Mouse (Mus musculus) B cell, adult 2 months (primary cell): Measurements from ENCODE around the gene Noc3l.

Source experiments
- DNase-seq, 2 experiments: peaks; one replicate each; pipeline ENCODE4 v3.0.0; 2022

Noc3l gene

DNA sequence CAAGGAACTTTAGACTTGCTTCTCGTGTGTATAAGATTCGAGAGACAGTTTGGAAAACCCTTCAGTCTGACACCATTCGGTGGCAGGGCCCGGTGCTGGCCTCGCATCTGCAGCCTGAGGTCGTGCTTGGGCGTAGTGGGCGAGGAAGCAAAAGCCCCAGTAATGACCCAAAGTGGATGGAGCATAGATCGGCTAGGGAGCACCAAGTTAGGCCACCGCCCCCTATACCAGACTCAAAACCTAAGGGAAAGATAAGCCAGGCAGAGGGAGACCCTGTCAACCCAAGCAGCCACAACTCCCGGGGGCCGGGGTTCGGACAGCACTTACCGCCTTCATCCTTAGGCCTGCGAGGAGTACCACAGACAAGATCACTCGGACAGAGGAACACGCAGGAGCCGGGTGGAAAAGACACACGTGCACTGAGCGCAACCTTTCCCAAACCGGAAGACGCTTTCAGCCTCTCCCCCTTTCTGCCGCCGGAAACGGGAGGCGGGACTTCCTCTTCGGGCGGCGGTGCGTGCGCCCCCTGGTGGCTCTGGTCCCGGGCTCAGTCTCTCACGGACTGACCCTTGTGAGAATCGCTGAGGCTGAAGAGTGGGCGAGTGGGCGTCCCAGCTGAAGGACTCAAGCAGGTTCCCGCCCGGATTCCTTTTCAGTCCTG, at the start of gene Noc3l:
Gene Noc3l (minus strand): TSS at position 472 of the 661 bp plus-strand sequence.
- DNase-seq: peak; percentile 97

- no peak for DNase-seq
Observed at GRCm38 (mm10) chr19:38862523-38862922, 43.5 kb upstream of the Noc3l start.

- no peak for DNase-seq
Observed at GRCm38 (mm10) chr19:38858224-38858623, 39.2 kb upstream of the Noc3l start.

- DNase-seq: no peak
Observed at GRCm38 (mm10) chr19:38846373-38846772, 27.3 kb upstream of the Noc3l start.

DNA sequence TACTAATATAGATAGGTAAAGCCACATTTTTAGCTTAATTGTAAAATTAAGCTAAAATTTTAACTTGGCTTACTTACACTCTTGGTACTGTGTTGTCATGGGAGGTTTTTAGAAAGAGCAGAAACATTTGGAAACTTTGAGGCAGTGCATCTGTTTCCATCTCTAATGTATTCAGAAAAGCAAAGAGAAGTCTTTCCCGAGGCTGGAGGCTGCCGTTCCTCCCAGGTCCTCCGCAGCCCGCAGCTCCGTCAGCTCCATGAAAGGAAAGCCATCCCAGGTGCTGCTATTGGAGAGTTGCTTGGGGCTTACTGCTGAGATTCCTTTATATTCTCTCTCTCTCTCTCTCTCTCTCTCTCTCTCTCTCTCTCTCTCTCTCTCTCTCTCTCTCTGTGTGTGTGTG, 25.8 kb upstream of the Noc3l start:
- no peak for DNase-seq

GRCm38 (mm10) chr19:38837171-38837641, 18.2 kb upstream of the Noc3l start:
- DNase-seq: peak in 1 of 2 experiments; percentile 41

GRCm38 (mm10) chr19:38836438-38837170, 17.6 kb upstream of the Noc3l start, which contains the start of gene Tbc1d12:
Tbc1d12 (plus strand) TSS chr19:38836579.
- peak; percentile 92 to 93 for DNase-seq

DNA sequence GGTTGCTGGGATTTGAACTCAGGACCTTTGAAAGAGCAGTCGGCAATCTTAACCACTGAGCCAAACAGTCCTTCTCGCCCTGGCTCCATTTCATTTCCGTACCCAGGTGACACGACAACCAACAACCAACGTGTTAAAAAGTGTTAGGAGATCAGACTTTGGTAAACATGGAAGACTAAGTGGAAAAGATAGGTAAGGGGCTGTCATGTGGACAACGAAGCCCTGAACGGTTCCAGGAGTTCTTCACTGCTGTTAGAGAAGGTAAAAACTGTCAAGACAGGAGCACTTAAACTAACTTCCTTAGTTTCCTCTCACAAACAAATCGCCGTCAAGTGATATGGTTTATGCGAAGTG, 17.0 kb upstream of the Noc3l start:
- DNase-seq: no peak

GRCm38 (mm10) chr19:38833224-38833623, 14.2 kb upstream of the Noc3l start:
- no peak for DNase-seq

DNA sequence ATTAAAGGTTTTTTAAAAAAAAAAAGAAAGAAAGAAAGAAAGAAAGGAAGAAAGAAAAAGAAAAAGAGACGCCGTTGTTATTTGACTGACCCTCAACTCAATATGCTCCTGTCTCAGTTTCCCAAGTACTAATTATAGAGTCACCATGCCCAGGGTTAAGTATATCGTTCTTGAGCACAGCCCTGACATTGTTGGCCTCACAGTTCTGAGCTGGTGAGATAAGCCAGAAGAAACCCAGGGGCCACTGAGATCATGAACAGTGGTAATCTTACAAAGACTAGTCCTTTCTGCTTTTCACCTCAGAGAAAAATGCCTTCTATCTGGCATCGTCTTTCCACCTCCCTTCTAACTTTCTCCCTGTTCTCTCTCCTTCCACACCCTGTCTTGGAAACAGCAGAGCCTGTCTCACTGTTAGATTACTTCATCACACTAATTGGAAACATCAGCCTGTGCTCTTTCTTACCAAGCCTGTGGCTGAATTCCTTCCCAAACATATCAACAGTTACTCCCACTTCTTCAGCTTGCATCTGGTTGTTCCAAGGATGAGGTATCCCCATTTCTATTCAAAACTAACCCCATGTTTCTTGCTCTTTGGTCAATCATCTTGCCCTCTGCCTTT, 1.3 kb upstream of the Noc3l start:
- no peak for DNase-seq

GRCm38 (mm10) chr19:38819427-38819802, 378 bp upstream of the Noc3l start:
- DNase-seq: no peak

DNA sequence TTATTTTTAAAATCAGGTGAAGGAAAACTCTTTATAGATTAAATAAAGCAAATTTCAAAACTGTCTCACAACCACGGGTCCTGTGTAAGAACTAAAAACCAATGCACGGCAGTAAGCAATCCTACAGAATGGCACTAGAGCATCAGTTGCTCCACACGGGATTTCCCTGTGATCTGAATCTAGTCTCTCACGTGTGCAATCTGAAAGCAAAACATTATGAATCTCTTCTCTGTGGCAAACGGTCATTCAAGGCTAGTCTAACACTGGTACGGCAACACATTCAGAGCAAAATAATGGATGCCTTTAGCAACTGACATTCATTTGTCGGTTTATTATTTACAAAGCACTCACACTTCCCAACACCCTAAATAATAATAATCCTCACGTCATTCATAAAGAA, 846 bp downstream of the Noc3l start:
- no peak for DNase-seq

GRCm38 (mm10) chr19:38798801-38799200, 20.2 kb downstream of the Noc3l start:
- no peak for DNase-seq

DNA sequence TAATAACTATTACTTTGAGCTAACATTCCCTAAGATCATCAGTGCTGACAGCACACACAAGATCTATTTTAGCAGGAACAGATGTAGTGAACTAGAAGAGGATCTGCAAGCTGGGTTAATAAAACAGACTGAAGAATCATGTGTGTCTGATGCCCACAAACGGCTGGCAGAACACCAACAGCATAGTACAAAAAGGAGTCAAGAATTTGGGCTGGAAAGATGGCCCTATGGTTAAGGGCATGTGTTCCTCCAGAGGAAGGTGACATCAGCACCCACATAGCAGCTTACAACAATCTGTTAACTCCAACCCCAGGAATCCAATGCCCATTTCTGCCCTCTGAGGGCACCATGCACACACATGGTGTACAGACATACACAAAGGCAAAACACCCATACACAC, 20.7 kb downstream of the Noc3l start:
- no peak for DNase-seq

GRCm38 (mm10) chr19:38796546-38796945, 22.5 kb downstream of the Noc3l start:
- no peak for DNase-seq

DNA sequence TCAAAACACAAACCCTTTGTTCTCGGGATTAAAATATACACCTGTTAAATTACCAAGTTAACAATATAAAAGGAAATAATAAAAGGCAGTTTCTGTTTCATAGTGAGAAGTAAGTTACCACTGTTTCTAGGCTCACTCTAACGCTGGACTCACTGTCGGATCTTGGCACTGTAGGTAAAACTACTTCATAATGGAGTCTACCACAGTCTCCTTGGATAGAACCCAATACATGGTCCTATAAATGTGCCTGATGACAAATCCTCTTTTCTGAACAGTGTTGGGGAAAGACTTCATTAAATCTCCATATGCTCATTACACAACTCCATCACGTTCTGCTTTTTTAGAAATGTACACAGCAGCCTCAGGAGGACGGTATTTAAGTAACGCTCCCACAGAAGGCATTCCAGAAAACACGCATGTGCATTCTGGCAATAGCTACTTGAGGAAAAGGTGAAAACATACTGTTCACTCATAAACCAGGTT, 25.4 kb downstream of the Noc3l start:
- no peak for DNase-seq

- no peak for DNase-seq
Observed at GRCm38 (mm10) chr19:38787756-38788155, 31.3 kb downstream of the Noc3l start.

DNA sequence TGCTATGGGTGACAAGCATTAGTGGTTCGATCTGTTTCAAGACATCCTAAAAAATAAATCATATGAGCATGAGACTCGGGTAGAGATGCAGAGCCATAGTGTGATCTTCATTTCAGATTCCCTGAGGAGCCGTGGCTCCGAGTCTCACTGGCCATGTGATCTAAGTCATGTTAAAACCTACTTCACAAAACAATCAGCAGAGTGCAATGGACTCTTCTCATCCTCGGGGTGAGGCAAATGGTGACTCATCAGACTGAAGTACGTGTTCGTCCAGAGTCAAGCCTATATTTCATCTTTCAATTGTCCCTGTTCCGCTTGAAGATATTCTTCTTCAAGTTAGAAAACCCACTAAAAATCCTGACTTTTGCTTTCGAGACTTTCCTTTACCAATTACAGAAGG, 35.5 kb downstream of the Noc3l start:
- no peak for DNase-seq

DNA sequence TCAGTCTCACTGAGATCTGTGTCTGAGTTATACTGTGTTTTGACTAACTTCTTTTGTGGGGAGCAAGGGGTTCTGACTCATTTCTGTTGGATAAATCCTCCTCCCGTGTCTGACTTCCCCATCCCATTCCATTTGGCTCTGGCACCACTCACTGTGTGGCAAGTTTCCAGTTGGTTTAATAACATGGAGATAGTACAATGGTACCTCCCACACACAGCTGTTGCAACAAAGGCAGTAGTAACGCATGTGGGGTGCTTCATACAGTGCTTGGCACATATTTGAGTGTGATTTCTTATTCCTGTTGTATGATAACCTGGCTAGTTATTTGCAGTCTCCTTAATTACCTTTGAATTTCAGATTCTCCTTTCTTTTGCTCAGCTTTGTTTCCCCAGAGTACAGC, 40.2 kb downstream of the Noc3l start:
- no peak for DNase-seq

GRCm38 (mm10) chr19:38775548-38775947, 43.5 kb downstream of the Noc3l start:
- peak; percentile 2 to 6 for DNase-seq

DNA sequence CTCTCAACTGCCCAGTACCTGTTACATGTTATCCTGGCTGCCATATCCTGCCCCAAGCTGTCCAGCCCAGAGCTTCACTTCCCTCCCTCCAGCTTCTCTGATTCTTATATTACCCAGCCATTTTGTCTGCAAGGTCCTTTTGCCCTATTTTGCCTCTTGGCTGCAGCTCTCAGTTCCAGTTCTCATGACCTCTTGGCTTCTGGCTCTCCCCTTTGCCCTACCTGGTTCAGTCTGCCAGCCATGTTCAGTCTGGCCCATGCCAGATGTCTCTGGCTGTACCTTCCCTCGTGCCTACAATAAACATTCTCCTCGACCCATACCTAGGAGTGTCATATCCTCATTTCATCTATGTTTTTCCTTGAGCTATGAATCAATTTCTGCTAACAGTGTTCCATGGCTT, 52.7 kb downstream of the Noc3l start:
- DNase-seq: no peak

DNA sequence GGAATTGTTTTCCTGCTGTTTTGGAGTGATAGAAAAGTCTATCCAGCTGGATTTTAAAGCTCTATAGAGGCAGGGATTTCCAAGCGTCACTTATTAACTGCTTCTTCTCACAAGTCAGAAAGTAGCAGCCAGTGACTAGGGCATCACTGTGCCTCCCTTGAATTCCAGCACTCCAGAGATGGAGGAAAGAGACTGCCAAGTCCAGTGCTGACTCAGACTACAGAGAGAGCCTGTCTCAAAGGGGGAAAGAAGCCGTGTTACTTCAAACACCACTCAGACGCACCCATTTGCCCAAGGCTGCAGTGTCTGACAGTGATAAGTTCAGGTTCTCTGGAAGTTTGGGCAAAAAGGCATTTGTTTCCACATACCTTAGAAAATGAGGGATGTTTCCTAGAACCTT, 58.6 kb downstream of the Noc3l start:
- no peak for DNase-seq

GRCm38 (mm10) chr19:38758685-38759472, 60.2 kb downstream of the Noc3l start:
- DNase-seq: no peak
